8 mouse cellular contexts compared by ENCODE assay signal in genomic region chr6:142387755-142388271, GRCm38 (mm10). TPM values are rescaled to one million over a fixed set of nuclear protein-coding genes. Genes with fewer than 3 reads are reported as not detected.
DNase-seq lines count a peak whose midpoint lies in the region; ATAC-seq and TF ChIP-seq lines count a peak whose summit lies in the region.

No protein-coding gene starts in this region.

- no peaks in the 10 kb centered on the region for H3K36me3 ChIP-seq in heart, postnatal 0 days (replicated peaks; ENCODE audit: control insufficient read depth, insufficient read depth, low read length)
- 0 out of 2 replicates have a peak, but pooled peaks cover 3% of the 10 kb centered on the region for H3K36me3 ChIP-seq in midbrain, embryonic 12.5 days

- peak overlapping the region; percentile 95 for H3K9ac ChIP-seq in heart, postnatal 0 days (replicated peaks; ENCODE audit: low read depth, low read length)
- H3K9ac ChIP-seq in midbrain, embryonic 12.5 days (replicated peaks) = peak overlapping the region; percentile 88

- no peak for TF ChIP-seq EP300 in heart, postnatal 0 days (IDR thresholded peaks at IDR 0.05; ENCODE audit: low read depth)

- no peaks in the 10 kb centered on the region for H3K27me3 ChIP-seq in heart, postnatal 0 days (ENCODE audit: control insufficient read depth, insufficient read depth, low read length)
- no peaks in the 10 kb centered on the region for H3K27me3 ChIP-seq in midbrain, embryonic 12.5 days

- H3K27ac ChIP-seq in heart, postnatal 0 days (ENCODE audit: low read depth) = peak overlapping the region; percentile 74; the same call in 1 of the 2 replicates
- H3K27ac ChIP-seq in midbrain, embryonic 12.5 days (replicated peaks) = no peak overlapping the region

- H3K4me1 ChIP-seq in heart, postnatal 0 days (ENCODE audit: control insufficient read depth, insufficient read depth) = peaks cover 5% of the 10 kb centered on the region; the same call in 1 of the 2 replicates
- H3K4me1 ChIP-seq in midbrain, embryonic 12.5 days = peaks cover 20% of the 10 kb centered on the region

- intact Hi-C loops in heart, postnatal 25 days (cut with DNase I) = loop anchor here (5.0 kb wide), 2 partner anchors 129 to 369 kb away; partner anchors contain the start of gene Cmas

- no peak for DNase-seq in heart, postnatal 0 days (ENCODE audit: low spot score)
- DNase-seq in heart, postnatal 25 days (ENCODE audit: low spot score) = no peak
- DNase-seq in MN1 (ENCODE audit: low spot score) = peak; percentile 37
- DNase-seq in forelimb bud, embryonic 11.5 days (ENCODE audit: low read depth, low spot score) = peak; percentile 17
- DNase-seq in layer of hippocampus, adult 9-10 months (ENCODE audit: low spot score) = no peak
- DNase-seq in cerebellum, postnatal 10 days = no peak
- no peak for DNase-seq in cerebellum, postnatal 25 days

- TF ChIP-seq CTCF in heart, postnatal 0 days (IDR thresholded peaks at IDR 0.05; ENCODE audit: low read depth) = no peak

- WGBS in heart, postnatal 0 days = 9% methylated on average over 8 of the region's 8 CpGs
- WGBS in midbrain, embryonic 12.5 days = 24% methylated on average over 8 of the region's 8 CpGs

- ATAC-seq in heart, postnatal 0 days (ENCODE audit: insufficient read depth, low read depth) = no peak
- ATAC-seq in midbrain, embryonic 12.5 days (ENCODE audit: low FRiP score, low read depth) = no peak

- no peaks in the 10 kb centered on the region for H3K9me3 ChIP-seq in heart, postnatal 0 days (replicated peaks; ENCODE audit: control insufficient read depth, low read length)
- no peaks in the 10 kb centered on the region for H3K9me3 ChIP-seq in midbrain, embryonic 12.5 days

- H3K4me2 ChIP-seq in heart, postnatal 0 days (ENCODE audit: low read depth, low read length) = peak overlapping the region; percentile 99
- H3K4me2 ChIP-seq in midbrain, embryonic 12.5 days (replicated peaks) = peak overlapping the region; percentile 79

- H3K4me3 ChIP-seq in heart, postnatal 0 days (ENCODE audit: low read depth, low read length) = peak overlapping the region; percentile 99
- H3K4me3 ChIP-seq in midbrain, embryonic 12.5 days = peak overlapping the region; percentile 99

RNA-seq across cellular contexts. Expression of gene Golt1b, which starts 0.8 kb away (rescaled TPM):
- 23.2 and 30.8 TPM in 2 replicates for total RNA-seq in heart, postnatal 0 days (2014; rRNA removed; ENCODE audit: low replicate concordance)
- polyA plus RNA-seq in heart, postnatal 0 days (2015; fragmentation: Nextera tagmentation; extraction: Ambion mirVana) = 37.9 and 39.4 TPM in 2 replicates
- 10 to 100 TPM; 15.2 to 21.6 TPM for total RNA-seq in heart, postnatal 25 days (2021)
- polyA plus RNA-seq in midbrain, embryonic 12.5 days (2016; fragmentation: Nextera tagmentation; extraction: Ambion mirVana) = 95.9 and 97.5 TPM in 2 replicates

RNA-seq across cellular contexts. Expression of gene Recql, which starts 0.9 kb away (rescaled TPM):
- 3.1 and 5.6 TPM in 2 replicates for total RNA-seq in heart, postnatal 0 days (2014; rRNA removed; ENCODE audit: low replicate concordance)
- polyA plus RNA-seq in heart, postnatal 0 days (2015; fragmentation: Nextera tagmentation; extraction: Ambion mirVana) = 8.6 and 8.8 TPM in 2 replicates
- total RNA-seq in heart, postnatal 25 days (2021) = 1 to 10 TPM; 6.8 to 9.0 TPM
- 40.5 and 43.2 TPM in 2 replicates for polyA plus RNA-seq in midbrain, embryonic 12.5 days (2016; fragmentation: Nextera tagmentation; extraction: Ambion mirVana)

RNA-seq across cellular contexts. Expression of gene Spx, which starts 25.4 kb away (rescaled TPM):
- total RNA-seq in heart, postnatal 0 days (2014; rRNA removed; ENCODE audit: low replicate concordance) = not detected in 2 replicates
- polyA plus RNA-seq in heart, postnatal 0 days (2015; fragmentation: Nextera tagmentation; extraction: Ambion mirVana) = 0.20 TPM in 1 of 2 replicates, not detected in the other
- not detected for total RNA-seq in heart, postnatal 25 days (2021)
- 2.6 and 4.3 TPM in 2 replicates for polyA plus RNA-seq in midbrain, embryonic 12.5 days (2016; fragmentation: Nextera tagmentation; extraction: Ambion mirVana)

RNA-seq across cellular contexts. Expression of gene Pyroxd1, which starts 42.4 kb away (rescaled TPM):
- 6.1 and 6.7 TPM in 2 replicates for total RNA-seq in heart, postnatal 0 days (2014; rRNA removed; ENCODE audit: low replicate concordance)
- 14.7 and 14.8 TPM in 2 replicates for polyA plus RNA-seq in heart, postnatal 0 days (2015; fragmentation: Nextera tagmentation; extraction: Ambion mirVana)
- 10 to 100 TPM in 1 of 2 experiments, 1 to 10 TPM in 1; 8.6 to 10.4 TPM for total RNA-seq in heart, postnatal 25 days (2021)
- polyA plus RNA-seq in midbrain, embryonic 12.5 days (2016; fragmentation: Nextera tagmentation; extraction: Ambion mirVana) = 25.7 and 25.9 TPM in 2 replicates

Comparison
In these comparisons a context has a peak if more than half of its experiments do, and no peak if none do; other contexts are left out.
1. DNase-seq: peak in MN1 (single experiment) and forelimb bud, embryonic 11.5 days (single experiment); none in heart, postnatal 0 days (single experiment), heart, postnatal 25 days (single experiment), layer of hippocampus, adult 9-10 months (single experiment), cerebellum, postnatal 10 days (0 of 2) and cerebellum, postnatal 25 days (0 of 2).